Mouse (Mus musculus) kidney, adult 2 months (tissue): Measurements from ENCODE around the gene Macrod2. TPM values are rescaled to one million over a fixed set of nuclear protein-coding genes. Genes with fewer than 3 reads are reported as not detected.

ENCODE experiments used
- DNase-seq: peaks from one replicate; pipeline ENCODE4 v3.0.0; 2021
- H3K27ac ChIP-seq: fragments of 200-500 bp; 2 replicates; pipeline ENCODE4 v1.5.1; 2012; ENCODE audit warnings: low read depth, low read length, control low read depth, inconsistent platforms; ENCODE audit not compliant: insufficient read depth
- H3K27me3 ChIP-seq: fragments of 200-500 bp; replicated peaks from 2 replicates; pipeline ENCODE4 v1.6.1; 2012; ENCODE audit warnings: mild to moderate bottlenecking, moderate library complexity, low read length, inconsistent platforms; ENCODE audit not compliant: control insufficient read depth, insufficient read depth
- H3K36me3 ChIP-seq: fragments of 200-500 bp; 2 replicates; pipeline ENCODE4 v1.6.1; 2012; ENCODE audit warnings: mild to moderate bottlenecking, moderate library complexity, low read length, inconsistent platforms; ENCODE audit not compliant: control insufficient read depth, insufficient read depth
- H3K4me1 ChIP-seq: fragments of 200-500 bp; 2 replicates; pipeline ENCODE4 v1.6.1; 2011; ENCODE audit warnings: low read length; ENCODE audit not compliant: control insufficient read depth, insufficient read depth
- H3K4me3 ChIP-seq: fragments of 200-500 bp; 2 replicates; pipeline ENCODE4 v1.5.1; 2011; ENCODE audit warnings: mild to moderate bottlenecking, low read depth, low read length, control low read depth; ENCODE audit not compliant: insufficient read depth
- CTCF ChIP-seq: fragments of 200-500 bp; conservative IDR thresholded peaks from 2 replicates; pipeline ENCODE4 v1.5.1; 2011; ENCODE audit warnings: low read depth, mild to moderate bottlenecking, control low read depth, low read length, moderate library complexity, mixed read lengths; ENCODE audit not compliant: insufficient read depth, insufficient read length
- POLR2A ChIP-seq: fragments of 200-500 bp; IDR thresholded peaks from one replicate; pipeline ENCODE4 v1.6.1; 2011; ENCODE audit warnings: low read depth, low read length, control low read depth
- WGBS: fragments of 180-500 bp; shearing (Covaris S2); methylation state at CpG from one replicate; pipeline ENCODE4 v1.1.7; 2018; 5-methylcytosine and 5-hydroxymethylcytosine counted together
- polyA plus RNA-seq: library from polyadenylated mRNA; depleted of rRNA; stranded (reverse); fragments of >200 nt; gene quantifications from 2 replicates; pipeline ENCODE4 v1.2.3, GENCODE M21; 2012

The Macrod2 gene
- polyA plus RNA-seq, 1 experiment, result 9.8 TPM

DNA sequence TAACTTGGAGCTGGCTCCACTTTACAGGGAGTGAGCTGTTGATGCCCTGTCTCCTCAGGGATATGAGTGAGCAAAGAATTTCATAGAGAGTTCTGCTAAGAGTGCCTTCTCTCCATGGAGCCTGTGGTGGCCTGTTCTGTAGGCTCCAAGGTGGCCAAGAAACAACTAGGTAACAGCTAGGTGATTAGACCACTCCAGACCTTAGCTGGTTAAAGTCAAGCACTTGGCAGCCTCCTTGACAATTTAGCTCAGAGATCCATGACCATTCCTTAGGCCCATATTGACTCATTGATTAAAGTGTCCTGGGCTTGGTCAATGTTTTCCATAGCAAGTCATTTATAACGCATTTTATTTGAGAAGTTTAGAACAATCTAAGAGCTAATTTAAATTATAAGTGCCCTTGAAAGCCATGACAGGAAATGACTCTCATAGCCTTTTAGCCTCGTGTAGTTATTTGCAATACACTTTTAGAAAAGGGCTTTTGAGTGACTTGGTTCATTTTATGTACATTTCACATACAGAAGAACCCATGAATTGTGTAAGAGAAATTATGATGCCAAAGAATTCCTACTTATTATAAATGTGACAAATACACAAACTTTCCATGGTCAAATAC is 1525.4 kb downstream of the Macrod2 start:
- no peak for TF ChIP-seq CTCF
- no peak for TF ChIP-seq POLR2A
- DNase-seq, result no peak
- no peak overlapping the region for H3K4me3 ChIP-seq
- H3K27me3 ChIP-seq, result no peaks in the 10 kb centered on the region
- WGBS, result 70% methylated on average over 2 of the region's 2 CpGs
- no peak overlapping the region for H3K27ac ChIP-seq
- H3K4me1 ChIP-seq, result no peaks in the 10 kb centered on the region
- no peaks in the 10 kb centered on the region for H3K36me3 ChIP-seq

- Histone ChIP-seq H3K27me3 (no peaks in the 10 kb centered on the region), H3K4me1 (no peaks in the 10 kb centered on the region), H3K36me3 (no peaks in the 10 kb centered on the region), H3K27ac (no peak overlapping the region), H3K4me3 (no peak overlapping the region)
- no peak for DNase-seq
- no peak for TF ChIP-seq CTCF
- no peak for TF ChIP-seq POLR2A
- 72% methylated on average over 2 of the region's 2 CpGs for WGBS
Observed at GRCm38 (mm10) chr2:141935130-141935529, 1540.0 kb downstream of the Macrod2 start.

- no peak for DNase-seq
- TF ChIP-seq POLR2A (no peak), CTCF (no peak)
- Histone ChIP-seq H3K27ac (no peak overlapping the region), H3K27me3 (no peaks in the 10 kb centered on the region), H3K36me3 (no peaks in the 10 kb centered on the region), H3K4me1 (no peaks in the 10 kb centered on the region), H3K4me3 (no peak overlapping the region)
- 60% methylated on average over 1 of the region's 1 CpGs for WGBS
Observed at GRCm38 (mm10) chr2:141954795-141955194, 1559.7 kb downstream of the Macrod2 start.

DNA sequence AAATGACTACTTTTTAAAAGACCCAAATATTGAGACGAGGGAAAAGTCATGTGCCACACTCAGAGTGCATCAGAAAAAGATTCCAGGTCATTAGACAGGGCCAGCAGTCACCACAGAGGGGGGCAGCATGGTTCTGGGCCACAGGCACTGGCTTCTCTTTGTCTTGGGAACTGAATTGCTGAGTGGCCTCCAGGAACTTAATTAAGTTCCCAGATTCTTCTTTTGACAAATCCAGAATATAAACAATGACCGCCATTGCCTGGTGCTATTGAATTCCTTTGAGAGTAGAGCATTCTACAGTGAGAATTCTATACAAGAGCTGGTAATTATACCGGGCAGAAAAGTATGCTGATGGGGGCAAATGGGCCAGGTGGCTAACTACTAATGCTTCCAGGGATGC is 1560.1 kb downstream of the Macrod2 start:
- H3K36me3 ChIP-seq, result no peaks in the 10 kb centered on the region
- no peak for TF ChIP-seq POLR2A
- TF ChIP-seq CTCF, result no peak
- no peak overlapping the region for H3K4me3 ChIP-seq
- 26% methylated on average over 3 of the region's 3 CpGs for WGBS
- DNase-seq, result no peak
- no peaks in the 10 kb centered on the region for H3K4me1 ChIP-seq
- H3K27ac ChIP-seq, result no peak overlapping the region
- no peaks in the 10 kb centered on the region for H3K27me3 ChIP-seq

GRCm38 (mm10) chr2:141962868-141963267 is 1567.8 kb downstream of the Macrod2 start:
- no peak for TF ChIP-seq POLR2A
- no peak for TF ChIP-seq CTCF
- H3K4me3 ChIP-seq, result no peak overlapping the region
- no peaks in the 10 kb centered on the region for H3K27me3 ChIP-seq
- no peaks in the 10 kb centered on the region for H3K36me3 ChIP-seq
- DNase-seq, result no peak
- 53% methylated on average over 1 of the region's 1 CpGs for WGBS
- H3K4me1 ChIP-seq, result no peaks in the 10 kb centered on the region
- H3K27ac ChIP-seq, result no peak overlapping the region

- DNase-seq, result no peak
- H3K4me3 ChIP-seq, result no peak overlapping the region
- no peaks in the 10 kb centered on the region for H3K36me3 ChIP-seq
- H3K27me3 ChIP-seq, result no peaks in the 10 kb centered on the region
- no peak for TF ChIP-seq POLR2A
- TF ChIP-seq CTCF, result no peak
- H3K27ac ChIP-seq, result no peak overlapping the region
- H3K4me1 ChIP-seq, result no peaks in the 10 kb centered on the region
- WGBS, result 76% methylated on average over 7 of the region's 7 CpGs
Observed at GRCm38 (mm10) chr2:141983664-141984395, 1588.7 kb downstream of the Macrod2 start.

DNA sequence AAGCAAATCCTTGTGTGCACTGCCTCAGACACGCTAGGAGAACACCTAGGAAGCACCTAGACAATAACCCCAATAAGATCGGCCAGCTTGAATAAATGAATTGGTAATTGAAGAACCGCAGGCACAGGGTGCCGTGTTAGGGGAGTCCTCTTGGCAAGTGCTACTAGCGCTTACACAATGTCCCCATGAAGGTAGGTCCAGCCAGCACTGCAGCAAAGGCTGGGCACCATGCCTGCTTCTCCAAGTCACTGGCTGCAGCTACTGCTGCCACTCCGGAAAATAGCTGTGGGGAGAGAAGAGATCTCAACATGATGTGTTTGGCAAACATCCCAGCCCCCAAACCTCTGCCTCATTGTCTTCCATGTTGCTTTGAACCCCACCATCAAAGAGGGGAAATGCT is 1603.8 kb downstream of the Macrod2 start:
- 68% methylated on average over 6 of the region's 6 CpGs for WGBS
- TF ChIP-seq CTCF, result no peak
- TF ChIP-seq POLR2A, result no peak

More for the DNA sequence above, 1603.8 kb downstream of the Macrod2 start:
- Histone ChIP-seq H3K27me3 (no peaks in the 10 kb centered on the region), H3K36me3 (no peaks in the 10 kb centered on the region), H3K4me1 (no peaks in the 10 kb centered on the region), H3K27ac (no peak overlapping the region), H3K4me3 (no peak overlapping the region)
- DNase-seq, result peak; percentile 28
